Mouse (Mus musculus) 3T3-L1 (cell line): ENCODE data around the gene Map3k1.
A peak's percentile ranks its signal among the peaks of the same experiment; 100 is the strongest.

Source experiments
- DNase-seq: peaks from one replicate; pipeline ENCODE4 v3.0.0-alpha.2; 2015; ENCODE audit warnings: low read depth, low spot score

Map3k1 gene

DNA sequence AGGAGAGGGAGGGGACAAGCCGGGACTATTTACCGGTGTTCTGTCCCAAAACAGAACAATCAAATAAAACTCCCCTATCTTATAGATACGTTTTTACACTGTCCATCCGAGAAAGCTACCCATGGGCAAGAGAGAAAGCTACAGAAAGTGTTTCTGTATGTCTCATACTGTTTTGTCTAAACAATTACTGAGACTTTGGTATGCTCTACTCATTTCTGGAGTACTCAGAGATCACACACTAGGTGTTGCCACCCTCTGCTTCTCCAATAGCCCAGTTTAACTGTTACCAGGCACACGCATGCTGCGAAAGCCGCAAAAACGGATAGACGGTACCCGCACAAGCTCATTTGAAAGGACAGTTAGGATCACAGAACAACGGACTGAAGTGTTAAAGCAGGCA lies 17.2 kb downstream of the Map3k1 start:
- no peak for DNase-seq

DNA sequence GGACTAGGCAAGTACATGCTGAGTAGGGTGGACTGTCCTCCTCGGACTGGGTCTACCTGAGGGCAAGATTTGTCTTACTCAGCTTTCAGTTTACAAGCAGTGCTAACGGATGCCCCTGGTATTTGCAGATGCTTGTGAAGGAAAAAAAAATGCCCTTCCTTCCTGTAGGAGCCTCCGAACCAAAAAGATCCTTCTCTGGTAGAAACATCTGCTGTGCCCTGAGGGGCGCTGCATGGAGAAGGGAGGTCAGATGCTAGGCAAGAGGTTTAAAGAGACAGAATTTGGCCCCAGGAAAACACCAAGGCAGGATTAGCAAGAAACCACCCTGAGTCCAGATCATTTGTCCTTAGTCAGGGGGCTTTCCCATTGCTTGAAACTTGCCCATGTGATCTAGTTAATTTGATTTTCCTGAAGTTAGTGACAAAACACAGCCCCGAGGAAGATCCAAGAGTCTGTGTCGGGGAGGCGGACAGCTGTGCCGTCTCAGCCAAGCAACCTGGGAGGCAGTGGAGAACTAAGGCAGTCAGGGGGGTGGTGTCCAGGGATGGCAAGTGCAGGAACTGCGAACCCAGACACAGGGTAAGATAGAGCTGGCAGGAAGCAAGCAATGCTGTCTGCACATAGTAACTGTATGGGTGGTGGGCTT lies 19.2 kb downstream of the Map3k1 start:
- no peak for DNase-seq

GRCm38 (mm10) chr13:111788882-111789281 lies 19.9 kb downstream of the Map3k1 start:
- no peak for DNase-seq

DNA sequence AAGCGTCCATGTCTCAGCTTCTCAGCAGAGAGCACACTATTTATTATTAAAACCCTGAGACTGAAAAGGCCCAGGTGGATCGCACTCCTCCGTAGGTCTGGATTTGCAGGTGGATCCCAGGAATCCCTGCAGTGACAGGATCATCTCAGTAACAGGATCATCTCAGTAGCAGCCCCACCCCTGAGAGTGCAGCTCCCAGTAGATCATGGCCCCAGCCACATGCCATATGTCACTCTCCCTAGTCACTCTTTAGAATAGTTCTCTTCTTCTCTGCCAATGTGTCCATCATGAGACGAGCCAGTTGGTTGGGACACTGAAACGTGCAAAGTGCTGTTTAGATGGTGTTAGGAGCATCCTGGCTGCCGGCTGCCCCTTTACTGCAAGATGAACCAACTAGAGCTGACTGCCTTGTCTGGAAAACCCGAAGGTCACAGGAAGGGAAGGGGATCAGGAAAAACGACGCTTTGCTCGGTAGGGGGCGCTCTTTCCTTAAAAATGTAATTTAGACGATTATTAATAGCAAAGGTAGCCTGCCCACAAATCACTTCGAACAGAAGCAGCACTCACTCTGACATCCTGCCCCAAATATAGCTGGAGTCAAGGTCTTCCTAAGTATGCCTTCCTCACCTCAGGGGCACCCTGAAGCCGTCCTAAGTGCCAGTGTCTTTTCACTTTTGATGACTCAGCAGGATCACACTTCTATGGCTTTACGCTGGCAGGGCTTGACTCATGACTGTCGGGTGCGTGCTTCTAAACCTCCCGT lies 20.8 kb downstream of the Map3k1 start:
- peak; percentile 85 for DNase-seq

GRCm38 (mm10) chr13:111786584-111786983 lies 22.2 kb downstream of the Map3k1 start:
- no peak for DNase-seq

- no peak for DNase-seq
Observed at GRCm38 (mm10) chr13:111783451-111783850, 25.3 kb downstream of the Map3k1 start.

GRCm38 (mm10) chr13:111779471-111779870 lies 29.3 kb downstream of the Map3k1 start:
- no peak for DNase-seq

GRCm38 (mm10) chr13:111778606-111779005 lies 30.2 kb downstream of the Map3k1 start:
- DNase-seq = no peak

DNA sequence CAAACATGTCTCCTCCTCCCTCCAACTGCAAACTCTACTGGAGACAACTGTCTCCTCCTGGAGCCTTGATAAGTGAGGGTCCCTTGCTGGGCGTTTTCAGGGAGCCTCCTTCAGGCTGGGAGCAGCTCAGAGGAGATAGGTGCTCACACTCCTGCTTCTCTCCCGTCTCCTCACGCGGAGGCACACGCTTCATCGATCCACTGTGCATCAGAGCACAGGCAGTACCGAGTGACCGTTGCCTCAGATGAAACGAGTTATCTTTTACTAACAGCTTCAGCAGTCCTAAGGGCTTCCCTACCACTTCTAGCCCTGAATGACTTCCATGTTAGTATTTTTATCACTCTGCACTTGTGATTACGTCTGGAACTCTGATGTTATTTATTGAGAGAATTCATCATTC lies 30.9 kb downstream of the Map3k1 start:
- DNase-seq = no peak

DNA sequence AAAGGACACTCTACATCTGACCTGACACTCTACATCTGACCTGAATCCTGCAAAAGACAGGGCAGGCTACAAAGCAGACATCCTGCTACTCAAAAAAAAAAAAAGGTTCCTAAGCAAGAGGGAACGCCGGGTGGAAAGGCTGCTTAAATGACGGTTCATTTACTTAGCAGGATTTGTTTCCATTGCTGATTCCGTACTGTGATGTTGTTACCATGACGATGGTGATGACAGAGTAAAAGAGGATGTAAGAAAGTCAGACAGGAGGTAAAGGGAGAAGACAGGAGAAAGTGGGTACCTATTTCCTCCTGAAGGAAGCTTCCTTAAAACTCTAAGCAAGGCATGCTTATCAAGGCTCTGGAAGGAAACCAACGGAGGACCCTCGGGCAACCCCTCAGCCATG lies 31.6 kb downstream of the Map3k1 start:
- DNase-seq = no peak

- DNase-seq = no peak
Observed at GRCm38 (mm10) chr13:111772075-111772474, 36.7 kb downstream of the Map3k1 start.

GRCm38 (mm10) chr13:111771232-111771631 lies 37.6 kb downstream of the Map3k1 start:
- DNase-seq = peak; percentile 74

- no peak for DNase-seq
Observed at GRCm38 (mm10) chr13:111770776-111771175, 38.0 kb downstream of the Map3k1 start.

GRCm38 (mm10) chr13:111762526-111762925 lies 46.3 kb downstream of the Map3k1 start:
- no peak for DNase-seq

- DNase-seq = no peak
Observed at GRCm38 (mm10) chr13:111756986-111757385, 51.8 kb downstream of the Map3k1 start.

- no peak for DNase-seq
Observed at GRCm38 (mm10) chr13:111755937-111756336, 52.9 kb downstream of the Map3k1 start.

GRCm38 (mm10) chr13:111755377-111755776 lies 53.4 kb downstream of the Map3k1 start:
- no peak for DNase-seq

DNA sequence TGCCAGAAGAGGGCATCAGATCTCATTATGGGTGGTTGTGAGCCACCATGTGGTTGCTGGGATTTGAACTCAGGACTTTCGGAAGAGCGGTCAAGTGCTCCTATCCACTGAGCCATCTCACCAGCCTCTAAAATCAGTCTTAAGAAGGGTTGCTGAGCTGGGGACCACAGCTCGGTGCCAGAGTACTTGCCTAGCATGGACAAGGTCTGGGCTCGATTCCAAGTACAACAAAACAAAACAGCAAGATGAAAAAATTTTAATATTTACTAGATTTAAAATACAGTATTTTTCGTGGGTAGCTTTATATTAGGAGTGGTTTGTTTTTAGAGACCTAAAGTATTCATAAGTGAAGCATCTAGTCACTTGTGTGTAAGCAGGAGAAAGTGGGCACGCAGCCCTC lies 55.5 kb downstream of the Map3k1 start:
- DNase-seq = no peak

DNA sequence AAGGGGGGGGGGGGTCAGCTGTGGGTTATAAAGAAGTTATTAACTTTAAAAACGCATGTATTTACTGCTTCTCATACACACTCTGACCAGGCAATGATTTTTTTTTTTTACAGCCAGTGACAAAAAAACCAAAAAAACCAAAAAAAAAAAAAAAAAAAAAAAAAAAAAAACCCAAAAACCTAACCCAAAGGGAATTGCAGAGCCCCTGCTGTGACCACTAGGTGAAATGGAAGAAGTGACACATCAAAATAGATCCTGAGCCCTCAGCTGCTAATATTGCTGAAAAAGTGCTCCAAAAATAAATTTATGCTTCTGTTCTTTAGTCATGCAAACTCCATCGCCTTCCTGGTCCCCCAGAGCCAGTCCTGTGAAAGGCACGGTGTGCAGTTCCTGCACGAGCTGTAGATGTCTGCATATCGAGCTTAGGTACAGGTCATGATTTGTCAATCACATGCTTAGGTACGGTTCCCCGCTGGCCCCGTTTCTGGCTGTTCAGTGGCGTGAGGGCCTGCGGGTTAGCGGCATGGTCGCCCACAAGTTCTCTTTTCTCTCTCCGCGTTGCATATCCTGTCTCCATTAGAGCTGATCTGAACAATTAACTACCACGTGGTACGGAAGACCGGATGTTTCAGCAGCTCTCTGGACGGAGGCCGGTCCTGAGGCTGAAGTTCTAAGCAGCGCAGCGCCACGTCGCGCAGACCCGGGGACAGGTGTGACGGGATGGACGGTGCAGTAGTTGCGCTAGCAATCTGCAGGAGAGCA lies 60.3 kb downstream of the Map3k1 start:
- DNase-seq = no peak

GRCm38 (mm10) chr13:111746831-111747230 lies 62.0 kb downstream of the Map3k1 start:
- no peak for DNase-seq

DNA sequence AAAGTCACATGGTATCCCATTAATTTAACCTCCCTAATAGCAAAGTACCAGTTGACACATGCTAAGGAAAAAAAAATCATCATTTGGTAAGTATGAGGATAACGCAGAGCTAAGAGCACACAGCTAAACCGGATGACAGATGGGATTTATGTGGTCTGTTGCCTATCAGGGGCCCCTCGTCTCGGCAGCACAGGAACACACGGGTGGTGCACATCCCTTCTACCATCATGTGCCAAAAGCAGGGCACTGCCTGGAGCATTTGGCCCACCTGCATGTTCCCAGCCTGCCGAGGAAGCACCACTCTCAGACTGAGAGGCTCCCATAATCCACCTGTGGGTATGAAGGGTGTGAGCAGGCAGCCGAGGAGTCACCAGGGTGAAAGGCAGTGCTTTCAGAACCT lies 63.6 kb downstream of the Map3k1 start:
- no peak for DNase-seq

DNA sequence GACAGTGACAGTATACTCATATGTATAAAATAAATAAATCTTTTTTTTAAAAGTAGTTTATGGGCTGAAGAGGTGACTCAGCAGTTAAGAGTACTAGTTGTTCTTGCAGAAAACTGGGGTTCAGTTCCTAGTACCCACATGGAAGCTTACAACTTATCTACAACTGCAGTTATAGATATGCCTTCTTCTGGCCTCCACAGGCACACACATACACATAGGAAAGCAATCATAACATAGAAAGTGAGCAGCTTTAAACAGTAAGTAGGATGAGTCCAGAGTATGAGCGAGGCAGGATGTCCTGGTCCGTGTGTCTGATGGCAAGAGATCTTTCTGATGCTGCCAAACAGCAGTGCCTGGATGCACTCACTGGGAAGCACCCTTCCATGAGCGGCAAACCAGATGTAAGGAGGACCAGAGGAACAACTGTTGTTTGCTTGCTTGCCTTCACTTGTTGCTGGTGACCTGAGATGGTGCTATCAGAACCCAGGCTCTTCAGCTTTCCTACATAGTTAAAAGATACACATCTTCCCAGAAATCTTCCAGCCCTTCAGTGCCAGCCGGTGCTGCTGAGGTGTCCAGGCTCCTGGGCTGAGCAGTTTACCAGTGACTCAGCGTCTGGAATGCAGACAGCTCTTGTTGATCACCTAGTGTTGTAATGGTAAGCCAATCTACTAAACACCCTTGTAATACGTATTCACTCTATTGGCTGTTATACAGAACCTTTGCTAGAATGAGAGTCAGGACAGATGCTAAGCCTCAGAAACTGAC lies 64.4 kb downstream of the Map3k1 start:
- peak; percentile 62 for DNase-seq
